Mouse (Mus musculus): ENCODE measurements around the gene H2al1i. TPM values are rescaled to one million over a fixed set of nuclear protein-coding genes. Genes with fewer than 3 reads are reported as not detected.
"Not testable (repeated sequence)": the region's sequence is repeated elsewhere in the genome, so short reads cannot be mapped to it uniquely, and the experiment has no call there.

Gene H2al1i
- not detected in 2 replicates for polyA plus RNA-seq (2016; fragmentation: Nextera tagmentation; extraction: Ambion mirVana)

DNA sequence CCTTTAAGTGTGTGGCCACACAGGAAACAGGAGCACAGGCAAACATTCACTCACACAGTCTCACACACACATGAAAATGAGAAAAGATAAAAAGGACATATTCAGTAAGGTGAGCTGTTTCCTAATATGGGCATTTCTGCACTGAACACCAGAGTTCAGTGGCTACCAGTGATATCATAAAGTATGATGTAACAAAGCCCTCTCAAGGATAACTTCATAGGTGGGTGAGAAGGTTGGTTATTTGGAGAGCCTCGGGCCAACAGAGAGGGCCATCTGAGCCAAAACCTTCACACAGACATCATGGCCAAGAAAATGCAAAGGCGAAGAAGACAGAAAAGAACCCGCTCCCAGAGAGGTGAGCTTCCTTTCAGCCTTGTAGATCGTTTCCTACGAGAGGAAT, at the start of gene H2al1i:
H2al1i (plus strand) TSS at position 301 of the 400 bp plus-strand sequence.
- 86% methylated on average over 1 of the region's 5 CpGs for WGBS
- not testable (repeated sequence) for H3K36me3 ChIP-seq; H3K27ac ChIP-seq; H3K4me2 ChIP-seq (replicated peaks); H3K4me1 ChIP-seq; H3K9me3 ChIP-seq; ATAC-seq (ENCODE audit: low FRiP score, low read depth); H3K9ac ChIP-seq; H3K4me3 ChIP-seq; H3K27me3 ChIP-seq (replicated peaks)

GRCm38 (mm10) chrX:11277083-11277482, 47.4 kb upstream of the H2al1i start:
- no peaks in the 10 kb centered on the region for H3K9me3 ChIP-seq
- WGBS = 85% methylated on average over 6 of the region's 6 CpGs
- H3K9ac ChIP-seq = no peak overlapping the region
- no peak for ATAC-seq (ENCODE audit: low FRiP score, low read depth)
- no peaks in the 10 kb centered on the region for H3K4me1 ChIP-seq
- H3K36me3 ChIP-seq = no peaks in the 10 kb centered on the region
- no peak overlapping the region for H3K4me2 ChIP-seq (replicated peaks)
- no peak overlapping the region for H3K4me3 ChIP-seq
- H3K27ac ChIP-seq = no peak overlapping the region
- H3K27me3 ChIP-seq (replicated peaks) = no peaks in the 10 kb centered on the region

- Histone ChIP-seq H3K9me3 (no peaks in the 10 kb centered on the region), H3K4me1 (no peaks in the 10 kb centered on the region), H3K27ac (no peak overlapping the region), H3K4me2 (replicated peaks) (no peak overlapping the region), H3K36me3 (no peaks in the 10 kb centered on the region), H3K9ac (no peak overlapping the region), H3K4me3 (no peak overlapping the region), H3K27me3 (replicated peaks) (no peaks in the 10 kb centered on the region)
- no peak for ATAC-seq (ENCODE audit: low FRiP score, low read depth)
- 73% methylated on average over 2 of the region's 2 CpGs for WGBS
Measured at GRCm38 (mm10) chrX:11280741-11281140, 43.7 kb upstream of the H2al1i start.

- Histone ChIP-seq H3K9me3 (no peaks in the 10 kb centered on the region), H3K4me3 (no peak overlapping the region), H3K9ac (no peak overlapping the region), H3K36me3 (no peaks in the 10 kb centered on the region), H3K27me3 (replicated peaks) (no peaks in the 10 kb centered on the region), H3K4me2 (replicated peaks) (no peak overlapping the region), H3K27ac (no peak overlapping the region), H3K4me1 (no peaks in the 10 kb centered on the region)
- ATAC-seq (ENCODE audit: low FRiP score, low read depth) = no peak
- 83% methylated on average over 14 of the region's 14 CpGs for WGBS
Measured at GRCm38 (mm10) chrX:11288306-11288882, 36.1 kb upstream of the H2al1i start.

GRCm38 (mm10) chrX:11289244-11289643, 35.2 kb upstream of the H2al1i start:
- no peak overlapping the region for H3K4me3 ChIP-seq
- H3K9me3 ChIP-seq = no peaks in the 10 kb centered on the region
- 64% methylated on average over 4 of the region's 4 CpGs for WGBS
- no peak overlapping the region for H3K27ac ChIP-seq
- no peak overlapping the region for H3K4me2 ChIP-seq (replicated peaks)
- ATAC-seq (ENCODE audit: low FRiP score, low read depth) = no peak
- no peaks in the 10 kb centered on the region for H3K36me3 ChIP-seq
- no peaks in the 10 kb centered on the region for H3K4me1 ChIP-seq
- H3K27me3 ChIP-seq (replicated peaks) = no peaks in the 10 kb centered on the region
- no peak overlapping the region for H3K9ac ChIP-seq

GRCm38 (mm10) chrX:11298957-11299356, 25.5 kb upstream of the H2al1i start, which contains the start of gene H2al1a:
H2al1a (plus strand) TSS chrX:11299257.
- not testable (repeated sequence) for H3K9me3 ChIP-seq; H3K4me2 ChIP-seq (replicated peaks); H3K4me3 ChIP-seq; H3K27ac ChIP-seq; H3K9ac ChIP-seq; H3K27me3 ChIP-seq (replicated peaks); ATAC-seq (ENCODE audit: low FRiP score, low read depth); H3K4me1 ChIP-seq; H3K36me3 ChIP-seq
- no CpG with 5 or more reads among the region's 3 CpGs for WGBS

DNA sequence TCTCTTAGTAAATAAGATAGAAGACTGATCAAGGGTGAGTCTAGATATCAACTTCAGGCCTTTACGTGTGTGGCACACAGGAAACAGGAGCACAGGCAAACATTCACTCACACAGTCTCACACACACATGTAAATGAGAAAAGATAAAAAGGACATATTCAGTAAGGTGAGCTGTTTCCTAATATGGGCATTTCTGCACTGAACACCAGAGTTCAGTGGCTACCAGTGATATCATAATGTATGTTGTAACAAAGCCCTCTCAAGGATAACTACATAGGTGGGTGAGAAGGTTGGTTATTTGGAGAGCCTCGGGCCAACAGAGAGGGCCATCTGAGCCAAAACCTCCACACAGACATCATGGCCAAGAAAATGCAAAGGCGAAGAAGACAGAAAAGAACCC, 22.3 kb upstream of the H2al1i start, which contains the start of gene H2al1b:
H2al1b (plus strand) TSS at position 301 of the 400 bp plus-strand sequence.
- not testable (repeated sequence) for H3K36me3 ChIP-seq; H3K4me1 ChIP-seq; H3K9ac ChIP-seq; H3K4me2 ChIP-seq (replicated peaks); H3K9me3 ChIP-seq; H3K27me3 ChIP-seq (replicated peaks); H3K4me3 ChIP-seq; ATAC-seq (ENCODE audit: low FRiP score, low read depth); H3K27ac ChIP-seq
- WGBS = 91% methylated on average over 1 of the region's 3 CpGs

DNA sequence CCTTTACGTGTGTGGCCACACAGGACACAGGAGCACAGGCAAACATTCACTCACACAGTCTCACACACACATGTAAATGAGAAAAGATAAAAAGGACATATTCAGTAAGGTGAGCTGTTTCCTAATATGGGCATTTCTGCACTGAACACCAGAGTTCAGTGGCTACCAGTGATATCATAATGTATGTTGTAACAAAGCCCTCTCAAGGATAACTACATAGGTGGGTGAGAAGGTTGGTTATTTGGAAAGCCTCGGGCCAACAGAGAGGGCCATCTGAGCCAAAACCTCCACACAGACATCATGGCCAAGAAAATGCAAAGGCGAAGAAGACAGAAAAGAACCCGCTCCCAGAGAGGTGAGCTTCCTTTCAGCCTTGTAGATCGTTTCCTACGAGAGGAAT, 19.1 kb upstream of the H2al1i start, which contains the start of gene H2al1c:
H2al1c (plus strand) TSS at position 301 of the 400 bp plus-strand sequence.
- H3K4me2 ChIP-seq (replicated peaks); H3K27me3 ChIP-seq (replicated peaks); H3K27ac ChIP-seq; H3K36me3 ChIP-seq; ATAC-seq (ENCODE audit: low FRiP score, low read depth); H3K4me1 ChIP-seq; H3K4me3 ChIP-seq; H3K9me3 ChIP-seq; H3K9ac ChIP-seq: not testable (repeated sequence)
- 78% methylated on average over 2 of the region's 6 CpGs for WGBS

DNA sequence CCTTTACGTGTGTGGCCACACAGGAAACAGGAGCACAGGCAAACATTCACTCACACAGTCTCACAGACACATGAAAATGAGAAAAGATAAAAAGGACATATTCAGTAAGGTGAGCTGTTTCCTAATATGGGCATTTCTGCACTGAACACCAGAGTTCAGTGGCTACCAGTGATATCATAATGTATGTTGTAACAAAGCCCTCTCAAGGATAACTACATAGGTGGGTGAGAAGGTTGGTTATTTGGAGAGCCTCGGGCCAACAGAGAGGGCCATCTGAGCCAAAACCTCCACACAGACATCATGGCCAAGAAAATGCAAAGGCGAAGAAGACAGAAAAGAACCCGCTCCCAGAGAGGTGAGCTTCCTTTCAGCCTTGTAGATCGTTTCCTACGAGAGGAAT, 15.9 kb upstream of the H2al1i start, which contains the start of gene H2al1d:
H2al1d (plus strand) TSS at position 301 of the 400 bp plus-strand sequence.
- not testable (repeated sequence) for H3K9me3 ChIP-seq; H3K9ac ChIP-seq; H3K27me3 ChIP-seq (replicated peaks); H3K4me1 ChIP-seq; H3K4me3 ChIP-seq; H3K27ac ChIP-seq; ATAC-seq (ENCODE audit: low FRiP score, low read depth); H3K4me2 ChIP-seq (replicated peaks); H3K36me3 ChIP-seq
- no CpG with 5 or more reads among the region's 6 CpGs for WGBS

DNA sequence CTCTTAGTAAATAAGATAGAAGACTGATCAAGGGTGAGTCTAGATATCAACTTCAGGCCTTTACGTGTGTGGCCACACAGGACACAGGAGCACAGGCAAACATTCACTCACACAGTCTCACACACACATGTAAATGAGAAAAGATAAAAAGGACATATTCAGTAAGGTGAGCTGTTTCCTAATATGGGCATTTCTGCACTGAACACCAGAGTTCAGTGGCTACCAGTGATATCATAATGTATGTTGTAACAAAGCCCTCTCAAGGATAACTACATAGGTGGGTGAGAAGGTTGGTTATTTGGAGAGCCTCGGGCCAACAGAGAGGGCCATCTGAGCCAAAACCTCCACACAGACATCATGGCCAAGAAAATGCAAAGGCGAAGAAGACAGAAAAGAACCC, 12.8 kb upstream of the H2al1i start, which contains the start of gene H2al1e:
H2al1e (plus strand) TSS at position 301 of the 400 bp plus-strand sequence.
- not testable (repeated sequence) for H3K36me3 ChIP-seq; H3K9ac ChIP-seq; ATAC-seq (ENCODE audit: low FRiP score, low read depth); H3K27me3 ChIP-seq (replicated peaks); H3K4me1 ChIP-seq; H3K4me3 ChIP-seq; H3K4me2 ChIP-seq (replicated peaks); H3K27ac ChIP-seq; H3K9me3 ChIP-seq
- WGBS = no CpG with 5 or more reads among the region's 3 CpGs

- not testable (repeated sequence) for ATAC-seq (ENCODE audit: low FRiP score, low read depth); H3K4me2 ChIP-seq (replicated peaks); H3K27ac ChIP-seq; H3K4me3 ChIP-seq; H3K9me3 ChIP-seq; H3K36me3 ChIP-seq; H3K4me1 ChIP-seq; H3K27me3 ChIP-seq (replicated peaks); H3K9ac ChIP-seq
- no CpG with 5 or more reads among the region's 6 CpGs for WGBS
Measured at GRCm38 (mm10) chrX:11314858-11315257, 9.6 kb upstream of the H2al1i start, which contains the start of gene H2al1f. H2al1f (plus strand) TSS chrX:11315158.

DNA sequence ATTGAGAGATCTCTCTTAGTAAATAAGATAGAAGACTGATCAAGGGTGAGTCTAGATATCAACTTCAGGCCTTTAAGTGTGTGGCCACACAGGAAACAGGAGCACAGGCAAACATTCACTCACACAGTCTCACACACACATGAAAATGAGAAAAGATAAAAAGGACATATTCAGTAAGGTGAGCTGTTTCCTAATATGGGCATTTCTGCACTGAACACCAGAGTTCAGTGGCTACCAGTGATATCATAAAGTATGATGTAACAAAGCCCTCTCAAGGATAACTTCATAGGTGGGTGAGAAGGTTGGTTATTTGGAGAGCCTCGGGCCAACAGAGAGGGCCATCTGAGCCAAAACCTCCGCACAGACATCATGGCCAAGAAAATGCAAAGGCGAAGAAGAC, 6.5 kb upstream of the H2al1i start, which contains the start of gene H2al1g:
H2al1g (plus strand) TSS at position 301 of the 400 bp plus-strand sequence.
- WGBS = no CpG with 5 or more reads among the region's 3 CpGs
- H3K4me1 ChIP-seq = not testable (repeated sequence)

GRCm38 (mm10) chrX:11321192-11321591, 3.3 kb upstream of the H2al1i start, which contains the start of gene H2al1h:
H2al1h (plus strand) TSS chrX:11321492.
- H3K4me1 ChIP-seq; ATAC-seq (ENCODE audit: low FRiP score, low read depth); H3K9ac ChIP-seq; H3K9me3 ChIP-seq; H3K36me3 ChIP-seq; H3K27ac ChIP-seq; H3K4me3 ChIP-seq; H3K4me2 ChIP-seq (replicated peaks); H3K27me3 ChIP-seq (replicated peaks): not testable (repeated sequence)
- no CpG with 5 or more reads among the region's 6 CpGs for WGBS

More for the DNA sequence above, 6.5 kb upstream of the H2al1i start, which contains the start of gene H2al1g:
- ATAC-seq (ENCODE audit: low FRiP score, low read depth); H3K4me2 ChIP-seq (replicated peaks); H3K9me3 ChIP-seq; H3K4me3 ChIP-seq; H3K36me3 ChIP-seq; H3K9ac ChIP-seq; H3K27me3 ChIP-seq (replicated peaks); H3K27ac ChIP-seq: not testable (repeated sequence)
